Mouse (Mus musculus) hindbrain, embryonic 11.5 days (tissue): ENCODE measurements at regions not wholly inside any gene's neighbourhood (a gene's known extent, or its start where the extent isn't known, plus 50 kb on each side); places are given as distances from the start of the nearest gene placed in this dataset.

Experiments
- ATAC-seq: fragments of 200-750 bp; cut with Nextera tagmentation; 2 replicates; pipeline ENCODE4 v1.8.0; 2017; ENCODE audit warnings: mild to moderate bottlenecking, moderate TSS enrichment, moderate library complexity; ENCODE audit not compliant: low FRiP score
- DNase-seq: peaks from one replicate; pipeline ENCODE4 v3.0.0-alpha.2; 2015; ENCODE audit warnings: low spot score
- H3K27ac ChIP-seq: fragments of 300-500 bp; sonication (generic); 2 replicates; pipeline ENCODE4 v1.5.1; 2014; ENCODE audit warnings: mild to moderate bottlenecking, low read depth, low read length
- H3K27me3 ChIP-seq: fragments of 300-500 bp; sonication (generic); 2 replicates; pipeline ENCODE4 v1.6.1; 2014; ENCODE audit warnings: mild to moderate bottlenecking, low read length, moderate library complexity, mixed read lengths; ENCODE audit not compliant: control insufficient read depth, insufficient read depth
- H3K36me3 ChIP-seq: fragments of 300-500 bp; sonication (generic); 2 replicates; pipeline ENCODE4 v1.6.1; 2014; ENCODE audit warnings: mild to moderate bottlenecking, low read length, moderate library complexity, mixed read lengths; ENCODE audit not compliant: control insufficient read depth, insufficient read depth
- H3K4me1 ChIP-seq: fragments of 300-500 bp; sonication (generic); replicated peaks from 2 replicates; pipeline ENCODE4 v1.6.1; 2014; ENCODE audit warnings: low read length, mixed read lengths; ENCODE audit not compliant: control insufficient read depth, insufficient read depth
- H3K4me2 ChIP-seq: fragments of 300-500 bp; sonication (generic); replicated peaks from 2 replicates; pipeline ENCODE4 v1.6.1; 2014; ENCODE audit warnings: mild to moderate bottlenecking, low read depth, low read length
- H3K4me3 ChIP-seq: fragments of 300-500 bp; sonication (generic); 2 replicates; pipeline ENCODE4 v1.5.1; 2014; ENCODE audit warnings: low read depth, low read length
- H3K9ac ChIP-seq: fragments of 300-500 bp; sonication (generic); 2 replicates; pipeline ENCODE4 v1.6.1; 2014; ENCODE audit warnings: low read depth, low read length
- H3K9me3 ChIP-seq: fragments of 300-500 bp; sonication (generic); 2 replicates; pipeline ENCODE4 v1.6.1; 2016; ENCODE audit warnings: low read length; ENCODE audit not compliant: control insufficient read depth
- WGBS: fragments of 180-500 bp; shearing (Covaris S2); extraction: QIAGEN DNeasy Blood & Tissue Kit; methylation state at CpG from one replicate; pipeline ENCODE4 v1.1.7; 2014; 5-methylcytosine and 5-hydroxymethylcytosine counted together

DNA sequence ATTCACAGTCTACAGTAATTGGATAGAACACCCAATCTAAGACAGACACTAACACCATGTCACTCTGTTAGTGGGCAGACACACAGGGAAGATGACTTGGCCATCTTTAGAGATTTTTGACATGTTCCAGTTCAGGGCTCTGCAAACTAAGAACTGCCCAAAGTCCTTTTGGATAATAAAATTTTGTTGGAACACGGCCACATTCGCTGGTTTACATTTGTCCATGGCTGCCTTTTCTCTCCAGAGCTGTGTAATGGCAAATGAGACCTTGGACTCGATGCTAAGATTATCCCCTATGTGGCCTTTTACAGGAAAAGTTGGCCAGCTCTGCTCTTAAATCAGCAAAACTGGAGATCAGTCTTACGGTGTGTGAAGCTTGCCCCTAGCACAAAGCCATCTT, 173.3 kb upstream of the Usp24 start:
- Histone ChIP-seq H3K9me3 (no peaks in the 10 kb centered on the region), H3K36me3 (no peaks in the 10 kb centered on the region), H3K4me1 (no peaks in the 10 kb centered on the region), H3K9ac (no peak overlapping the region), H3K27me3 (no peaks in the 10 kb centered on the region), H3K4me3 (no peak overlapping the region), H3K4me2 (no peak overlapping the region), H3K27ac (no peak overlapping the region)
- no peak for ATAC-seq
- DNase-seq = no peak
- WGBS = 93% methylated on average over 4 of the region's 4 CpGs

DNA sequence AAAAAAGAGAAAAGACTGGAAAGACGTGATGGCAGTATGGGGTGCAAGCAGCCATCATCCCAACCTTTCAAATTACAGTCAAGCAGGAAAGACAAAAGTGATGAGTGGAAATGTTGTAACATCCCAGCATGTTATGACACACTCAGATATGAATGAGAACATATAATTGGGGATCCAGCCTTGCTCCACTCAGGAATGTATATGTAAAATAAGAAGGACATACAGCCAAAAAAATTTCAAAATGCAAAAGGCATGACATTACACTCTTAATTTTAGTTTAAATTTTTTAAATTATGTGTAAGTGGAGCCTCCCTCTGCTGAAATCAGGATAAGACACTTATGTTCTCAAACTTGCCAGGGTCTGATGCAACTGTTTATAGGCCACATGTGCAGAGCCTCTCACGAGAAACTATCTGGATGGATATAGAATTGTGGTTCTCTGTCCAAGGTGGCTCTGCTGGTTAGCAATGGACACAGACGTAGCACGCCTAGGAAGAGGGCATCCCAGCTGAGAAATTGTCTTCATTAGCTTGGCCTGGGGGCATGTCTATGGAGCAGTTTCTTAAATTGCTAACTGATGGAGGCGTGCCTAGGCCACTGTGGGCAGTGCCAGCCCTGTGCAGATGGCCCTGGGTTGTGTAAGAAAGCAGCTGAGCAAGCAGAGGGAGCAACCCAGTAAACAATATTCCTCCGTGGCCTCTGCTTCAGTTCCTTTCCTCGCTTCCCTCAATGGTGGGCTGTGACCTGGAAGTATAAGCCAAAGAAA, 171.5 kb upstream of the Usp24 start:
- H3K4me3 ChIP-seq = no peak overlapping the region
- H3K4me1 ChIP-seq = no peaks in the 10 kb centered on the region
- no peak overlapping the region for H3K9ac ChIP-seq
- DNase-seq (no peak), ATAC-seq (no peak)
- H3K4me2 ChIP-seq = no peak overlapping the region
- H3K27ac ChIP-seq = no peak overlapping the region
- H3K36me3 ChIP-seq = no peaks in the 10 kb centered on the region
- no peaks in the 10 kb centered on the region for H3K27me3 ChIP-seq
- WGBS = 89% methylated on average over 7 of the region's 7 CpGs
- no peaks in the 10 kb centered on the region for H3K9me3 ChIP-seq

DNA sequence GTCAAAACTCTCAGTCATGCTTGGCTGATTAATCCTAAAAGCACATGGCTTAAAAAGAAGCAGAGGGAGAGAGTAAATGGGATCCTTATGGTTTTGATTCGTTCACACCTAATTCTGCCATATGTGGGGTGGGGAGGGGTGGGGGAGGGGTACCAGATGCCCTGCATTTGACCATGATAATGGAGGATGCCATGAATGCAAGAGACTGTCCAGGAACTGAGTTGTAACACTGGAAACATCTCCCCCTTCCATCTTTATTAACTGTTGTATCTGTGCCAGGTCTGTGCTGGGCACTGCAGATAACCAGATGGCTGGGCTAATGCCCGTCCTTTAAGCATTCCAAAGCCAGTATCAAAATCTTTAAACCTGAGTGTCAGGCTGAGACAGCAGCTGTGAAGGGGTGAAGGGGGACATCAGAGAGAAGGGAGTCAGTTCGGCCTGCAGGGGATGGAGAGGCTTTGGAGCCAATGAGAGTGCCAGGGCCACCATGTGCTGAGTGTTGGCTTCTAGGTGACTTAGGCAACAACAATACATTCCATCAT, 169.0 kb upstream of the Usp24 start:
- Histone ChIP-seq H3K4me2 (no peak overlapping the region), H3K9ac (no peak overlapping the region), H3K27me3 (no peaks in the 10 kb centered on the region), H3K36me3 (no peaks in the 10 kb centered on the region), H3K4me1 (no peaks in the 10 kb centered on the region), H3K27ac (no peak overlapping the region), H3K9me3 (no peaks in the 10 kb centered on the region), H3K4me3 (no peak overlapping the region)
- DNase-seq = no peak
- no peak for ATAC-seq
- WGBS = 69% methylated on average over 3 of the region's 3 CpGs

DNA sequence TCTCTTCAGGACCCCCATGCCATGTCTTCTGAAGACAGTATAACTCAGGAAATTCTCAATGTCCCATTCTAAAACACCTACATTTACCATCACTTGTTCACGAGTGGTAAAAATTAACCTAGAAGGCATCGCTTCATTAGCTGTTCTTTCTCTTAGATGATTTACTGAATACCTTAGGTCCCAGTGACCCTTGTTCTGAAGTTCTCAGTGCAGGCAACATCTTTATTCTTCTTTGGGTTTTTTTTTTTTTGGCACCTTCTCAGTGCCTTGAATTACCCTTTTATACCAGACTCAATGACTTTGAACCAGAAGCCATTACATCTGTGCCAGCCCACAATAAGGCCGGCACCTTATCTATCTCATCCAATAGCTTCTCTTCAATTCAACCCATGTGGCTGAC, 167.1 kb upstream of the Usp24 start:
- no peaks in the 10 kb centered on the region for H3K36me3 ChIP-seq
- no peaks in the 10 kb centered on the region for H3K4me1 ChIP-seq
- H3K27me3 ChIP-seq = no peaks in the 10 kb centered on the region
- no peak overlapping the region for H3K27ac ChIP-seq
- ATAC-seq (no peak), DNase-seq (no peak)
- WGBS = 94% methylated on average over 3 of the region's 3 CpGs
- H3K9ac ChIP-seq = no peak overlapping the region
- H3K4me2 ChIP-seq = no peak overlapping the region
- no peak overlapping the region for H3K4me3 ChIP-seq
- no peaks in the 10 kb centered on the region for H3K9me3 ChIP-seq

DNA sequence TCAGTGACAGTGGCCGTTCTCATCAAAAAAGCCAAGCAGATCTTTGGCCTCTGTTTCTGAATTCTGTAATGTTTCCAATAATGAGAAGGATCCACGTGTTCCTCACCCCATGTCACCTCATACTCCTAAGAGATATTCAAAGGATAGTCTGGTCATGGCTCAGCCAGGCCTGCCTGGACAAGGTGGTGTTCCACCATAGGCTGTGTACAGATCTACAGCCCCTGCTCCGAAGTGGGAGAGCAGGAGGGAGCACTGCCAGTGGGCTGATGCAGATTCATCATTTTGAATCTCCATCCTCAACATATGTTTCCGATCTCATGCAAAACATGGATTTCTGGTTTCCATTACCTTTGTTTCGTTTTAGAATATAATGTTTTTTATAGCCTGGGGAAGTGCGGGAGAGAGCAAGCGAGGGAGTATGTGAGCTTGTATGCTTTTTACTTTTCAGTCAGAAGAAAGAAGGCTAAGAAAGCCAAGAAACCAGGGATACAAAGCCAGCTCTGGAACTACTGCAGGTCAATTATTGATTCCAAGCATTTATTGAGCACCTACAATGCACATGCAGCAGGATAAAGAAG, 166.5 kb upstream of the Usp24 start:
- H3K9me3 ChIP-seq = no peaks in the 10 kb centered on the region
- H3K4me2 ChIP-seq = no peak overlapping the region
- no peaks in the 10 kb centered on the region for H3K36me3 ChIP-seq
- H3K4me3 ChIP-seq = no peak overlapping the region
- H3K27ac ChIP-seq = no peak overlapping the region
- H3K9ac ChIP-seq = no peak overlapping the region
- no peaks in the 10 kb centered on the region for H3K4me1 ChIP-seq
- no peak for DNase-seq
- 85% methylated on average over 7 of the region's 7 CpGs for WGBS
- H3K27me3 ChIP-seq = no peaks in the 10 kb centered on the region
- ATAC-seq = no peak

DNA sequence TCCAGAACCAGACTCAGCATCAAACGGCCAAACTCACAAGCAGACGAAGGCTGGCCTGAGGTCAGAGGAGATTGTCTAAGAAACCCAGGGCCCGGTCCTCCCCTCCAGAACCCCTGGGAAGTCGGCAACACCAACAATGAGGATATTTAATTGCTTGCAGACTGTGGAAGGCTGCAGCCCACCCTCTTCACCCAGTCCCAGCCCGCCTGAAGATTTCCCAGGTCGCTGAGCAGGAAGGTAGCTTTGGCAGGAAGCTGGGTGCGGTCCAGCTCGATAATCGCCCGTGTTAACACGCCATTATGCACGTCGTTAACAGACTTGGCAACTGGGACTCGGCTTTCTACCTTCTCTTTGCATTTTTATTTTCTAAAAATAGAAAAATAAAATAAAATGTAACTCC, 165.2 kb upstream of the Usp24 start:
- WGBS = 83% methylated on average over 14 of the region's 14 CpGs
- no peaks in the 10 kb centered on the region for H3K4me1 ChIP-seq
- no peaks in the 10 kb centered on the region for H3K9me3 ChIP-seq
- H3K27ac ChIP-seq = no peak overlapping the region
- ATAC-seq = no peak
- no peak overlapping the region for H3K4me3 ChIP-seq
- no peaks in the 10 kb centered on the region for H3K36me3 ChIP-seq
- H3K4me2 ChIP-seq = no peak overlapping the region
- H3K27me3 ChIP-seq = no peaks in the 10 kb centered on the region
- no peak for DNase-seq
- no peak overlapping the region for H3K9ac ChIP-seq

DNA sequence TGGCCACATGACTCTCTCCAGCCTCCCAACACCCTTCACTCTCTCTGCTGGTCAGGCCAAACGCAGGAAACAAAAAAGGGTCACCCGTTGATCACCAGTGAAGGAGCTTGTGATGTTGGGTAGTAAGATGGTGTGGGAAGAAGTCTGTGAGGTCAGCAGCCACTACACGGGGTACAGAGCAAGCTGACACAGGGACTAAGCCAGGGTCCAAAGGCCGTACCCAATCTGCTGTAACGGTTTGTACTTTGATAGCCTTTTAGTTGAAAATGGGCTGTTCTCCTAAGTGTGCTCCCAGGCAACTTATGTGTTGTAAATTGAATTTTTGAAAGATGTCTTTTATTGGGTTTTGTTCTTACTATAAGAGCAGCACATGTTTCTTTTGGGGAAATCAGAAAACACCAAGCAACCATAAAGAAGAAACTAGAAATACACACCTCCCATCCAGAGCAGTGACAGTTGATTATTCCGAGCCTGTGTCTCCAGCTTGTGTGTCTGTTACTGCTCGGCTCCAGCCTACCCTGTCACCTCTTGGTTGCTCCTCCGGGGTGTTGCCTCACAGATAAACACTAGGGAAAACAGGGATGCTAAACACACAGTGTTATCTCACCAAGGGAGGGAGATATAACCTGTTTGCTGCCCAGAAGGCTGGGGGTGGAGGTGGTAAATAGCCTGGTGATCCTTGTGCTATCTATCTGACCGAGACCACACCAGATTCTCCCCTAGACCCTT, 158.4 kb upstream of the Usp24 start:
- H3K9ac ChIP-seq = no peak overlapping the region
- H3K9me3 ChIP-seq = no peaks in the 10 kb centered on the region
- H3K4me2 ChIP-seq = no peak overlapping the region
- no peaks in the 10 kb centered on the region for H3K36me3 ChIP-seq
- DNase-seq (no peak), ATAC-seq (no peak)
- no peaks in the 10 kb centered on the region for H3K4me1 ChIP-seq
- H3K27me3 ChIP-seq = no peaks in the 10 kb centered on the region
- no peak overlapping the region for H3K4me3 ChIP-seq
- 89% methylated on average over 9 of the region's 9 CpGs for WGBS
- H3K27ac ChIP-seq = no peak overlapping the region

DNA sequence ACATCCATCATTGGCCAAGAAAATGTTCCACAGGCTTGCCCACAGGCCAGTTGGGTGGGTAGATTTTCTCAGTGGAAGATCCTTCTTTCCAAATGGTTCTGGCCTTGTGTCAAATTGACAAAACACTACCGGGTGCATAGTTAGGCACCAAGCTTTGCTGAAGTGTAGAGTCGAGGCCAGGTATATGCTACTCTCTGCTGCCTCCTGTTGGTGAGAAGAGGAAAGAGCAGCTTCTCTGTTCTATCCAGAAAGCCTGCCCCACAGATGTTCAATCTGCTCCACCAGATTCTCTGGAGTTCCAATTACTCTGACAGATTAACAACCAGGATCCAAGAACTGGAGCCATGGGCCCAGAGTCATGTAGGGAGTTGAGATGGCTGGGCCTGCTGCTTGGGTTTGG, 154.4 kb upstream of the Usp24 start:
- peak; percentile 12 for DNase-seq
- Histone ChIP-seq H3K9me3 (no peaks in the 10 kb centered on the region), H3K27me3 (no peaks in the 10 kb centered on the region), H3K4me1 (no peaks in the 10 kb centered on the region), H3K4me2 (no peak overlapping the region), H3K4me3 (no peak overlapping the region), H3K9ac (no peak overlapping the region), H3K36me3 (no peaks in the 10 kb centered on the region), H3K27ac (no peak overlapping the region)
- ATAC-seq = no peak
- 65% methylated on average over 2 of the region's 2 CpGs for WGBS
